Mouse (Mus musculus) testis, adult 2 months (tissue): Measurements from ENCODE around the gene Hadhb.

Source experiments
- CTCF ChIP-seq: fragments of 200-500 bp; IDR thresholded peaks from 2 replicates; pipeline ENCODE4 v1.5.1; 2012; ENCODE audit warnings: low read depth, mild to moderate bottlenecking, inconsistent platforms, low read length, moderate library complexity; ENCODE audit not compliant: control insufficient read depth, insufficient read depth, insufficient replicate concordance
- POLR2A ChIP-seq: fragments of 200-500 bp; IDR thresholded peaks from 2 replicates; pipeline ENCODE4 v1.6.1; 2012; ENCODE audit warnings: low read depth, mild to moderate bottlenecking, inconsistent platforms, low read length, moderate library complexity; ENCODE audit not compliant: control insufficient read depth

DNA sequence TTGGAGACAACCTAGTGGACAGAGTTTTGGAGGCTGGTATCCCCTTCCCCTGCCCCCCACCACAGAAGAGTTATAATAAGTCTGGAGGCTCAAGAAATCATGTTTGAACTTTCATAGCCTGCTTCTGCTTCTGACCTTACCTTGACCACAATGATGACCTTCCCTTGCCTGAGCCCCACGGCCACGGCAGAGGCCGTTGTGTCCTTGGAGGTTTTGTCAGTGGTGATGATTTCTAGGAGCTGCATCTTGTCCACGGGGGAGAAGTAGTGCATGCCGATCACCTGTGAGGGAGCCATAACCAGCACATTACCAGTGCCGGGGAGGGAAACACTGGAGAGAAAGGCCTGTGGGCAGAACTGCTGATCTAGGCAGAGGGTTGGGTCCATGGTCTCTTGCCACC, 32.6 kb upstream of the Hadhb start:
- TF ChIP-seq POLR2A, result no peak
- TF ChIP-seq CTCF, result no peak
